Mouse (Mus musculus) mesoderm, embryonic 11.5 days (tissue): ENCODE measurements around the gene Pkd1l2.

ENCODE experiments used
- DNase-seq: peaks from one replicate; pipeline ENCODE4 v3.0.0-alpha.2; 2012; ENCODE audit warnings: low read depth, low spot score

Gene Pkd1l2

DNA sequence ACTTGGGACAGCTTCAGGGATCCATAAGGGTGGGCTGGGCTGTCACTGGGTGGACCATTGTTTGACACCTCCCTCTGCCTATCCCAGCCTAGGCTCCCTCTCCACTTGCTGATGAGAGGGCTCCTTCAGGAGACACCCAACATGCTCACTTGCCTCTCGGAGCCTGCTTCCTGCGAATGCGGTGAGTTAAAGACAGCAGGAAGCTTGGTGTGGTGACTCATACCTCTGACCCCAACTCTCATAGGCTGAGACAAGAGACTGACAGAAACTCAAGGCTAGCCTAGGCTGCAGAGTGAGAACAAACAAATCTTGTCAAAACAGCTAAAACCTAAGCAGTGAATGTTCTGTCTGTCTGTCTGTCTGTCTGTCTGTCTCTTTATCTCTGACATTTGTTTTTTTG is 48.9 kb downstream of the Pkd1l2 start:
- no peak for DNase-seq

DNA sequence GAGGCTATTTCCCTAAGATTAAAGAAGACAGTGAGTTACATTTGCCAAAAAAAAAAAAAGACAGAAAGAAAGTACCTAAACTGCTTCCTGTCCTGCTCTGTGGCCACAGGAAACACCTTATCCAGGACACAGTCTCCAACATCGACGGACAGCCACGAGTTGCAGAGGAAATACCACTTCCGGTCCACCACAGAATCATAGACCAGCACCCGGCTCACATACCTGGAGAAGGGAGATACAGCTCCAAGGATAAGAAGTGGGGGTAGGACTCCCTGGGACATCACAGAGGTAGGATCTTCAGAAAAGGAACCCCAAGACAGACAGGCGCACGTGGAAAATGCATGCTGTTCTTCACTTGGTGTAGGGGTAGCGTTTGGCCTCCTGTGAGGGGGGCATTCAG is 49.6 kb downstream of the Pkd1l2 start:
- DNase-seq: no peak

- DNase-seq: no peak
Observed at GRCm38 (mm10) chr8:117031476-117031875, 50.8 kb downstream of the Pkd1l2 start.

- no peak for DNase-seq
Observed at GRCm38 (mm10) chr8:117028686-117029085, 53.6 kb downstream of the Pkd1l2 start.

- DNase-seq: no peak
Observed at GRCm38 (mm10) chr8:117027601-117028000, 54.6 kb downstream of the Pkd1l2 start.

- no peak for DNase-seq
Observed at GRCm38 (mm10) chr8:117022297-117022993, 59.8 kb downstream of the Pkd1l2 start.

DNA sequence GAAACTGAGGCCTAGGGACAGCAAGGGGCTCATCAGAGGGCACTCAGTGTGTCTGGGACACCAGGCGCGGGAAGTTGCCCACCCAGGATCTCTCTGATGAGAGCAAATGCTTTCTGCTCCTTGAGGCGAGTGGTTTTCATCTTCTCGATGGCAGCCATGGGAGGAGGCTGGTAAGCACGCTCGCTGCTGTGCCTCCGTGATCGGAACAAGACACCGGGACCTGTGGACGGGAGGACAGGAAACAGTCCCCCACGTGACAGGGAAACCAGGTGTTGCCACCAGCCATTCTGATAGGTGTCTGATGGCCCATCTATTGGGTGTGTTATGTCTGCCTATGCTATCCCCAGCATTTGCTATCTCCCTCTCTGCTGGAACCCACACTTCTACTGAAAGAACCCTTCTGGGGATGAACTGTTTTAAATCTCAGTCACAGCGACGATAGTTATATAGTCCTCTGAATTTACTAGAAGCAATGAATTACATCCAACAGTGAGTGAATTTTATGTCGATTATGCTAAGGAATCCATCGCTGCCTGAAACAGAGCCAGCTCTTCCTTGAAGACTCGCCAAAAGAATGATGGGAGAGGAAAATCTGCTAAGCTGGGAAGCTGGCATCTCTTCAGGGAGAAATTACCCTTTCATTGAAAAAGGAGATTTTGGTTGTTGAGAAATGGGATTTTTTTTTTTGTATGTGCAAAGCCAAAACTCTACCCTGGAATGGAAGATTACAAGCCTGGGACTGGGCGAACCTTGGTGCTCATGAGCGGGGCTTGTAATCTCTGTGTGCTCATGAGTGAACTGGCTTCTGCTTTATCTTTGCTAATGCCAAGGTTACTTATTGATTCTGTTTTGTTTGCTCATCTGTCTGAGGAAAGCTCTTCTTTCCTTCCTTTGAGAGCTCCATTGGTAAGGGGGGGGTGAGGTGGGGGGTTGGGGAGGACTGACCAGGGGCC is 62.6 kb downstream of the Pkd1l2 start:
- no peak for DNase-seq

GRCm38 (mm10) chr8:117017896-117018295 is 64.4 kb downstream of the Pkd1l2 start:
- no peak for DNase-seq

DNA sequence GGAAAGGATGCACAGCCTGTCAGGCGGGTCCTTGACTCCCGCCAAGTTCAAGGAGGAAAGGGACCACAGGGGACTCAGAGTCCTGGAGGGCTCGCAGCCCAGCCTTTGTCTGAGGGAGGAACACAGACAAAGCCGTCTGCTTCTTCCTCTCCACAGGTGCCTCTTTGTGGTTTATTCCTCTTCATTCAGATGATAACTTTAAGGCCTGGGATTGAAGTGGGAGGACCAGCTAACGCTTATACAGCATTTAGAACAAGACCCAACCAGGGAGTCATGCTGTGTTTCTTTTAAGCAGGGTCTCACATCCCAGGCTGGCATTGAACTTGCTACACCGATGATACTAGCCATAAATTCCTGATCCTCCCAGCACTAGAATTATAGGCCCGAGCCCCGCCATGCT is 65.2 kb downstream of the Pkd1l2 start:
- DNase-seq: no peak

GRCm38 (mm10) chr8:117015670-117016069 is 66.6 kb downstream of the Pkd1l2 start:
- DNase-seq: no peak

GRCm38 (mm10) chr8:117011366-117011765 is 70.9 kb downstream of the Pkd1l2 start:
- no peak for DNase-seq

DNA sequence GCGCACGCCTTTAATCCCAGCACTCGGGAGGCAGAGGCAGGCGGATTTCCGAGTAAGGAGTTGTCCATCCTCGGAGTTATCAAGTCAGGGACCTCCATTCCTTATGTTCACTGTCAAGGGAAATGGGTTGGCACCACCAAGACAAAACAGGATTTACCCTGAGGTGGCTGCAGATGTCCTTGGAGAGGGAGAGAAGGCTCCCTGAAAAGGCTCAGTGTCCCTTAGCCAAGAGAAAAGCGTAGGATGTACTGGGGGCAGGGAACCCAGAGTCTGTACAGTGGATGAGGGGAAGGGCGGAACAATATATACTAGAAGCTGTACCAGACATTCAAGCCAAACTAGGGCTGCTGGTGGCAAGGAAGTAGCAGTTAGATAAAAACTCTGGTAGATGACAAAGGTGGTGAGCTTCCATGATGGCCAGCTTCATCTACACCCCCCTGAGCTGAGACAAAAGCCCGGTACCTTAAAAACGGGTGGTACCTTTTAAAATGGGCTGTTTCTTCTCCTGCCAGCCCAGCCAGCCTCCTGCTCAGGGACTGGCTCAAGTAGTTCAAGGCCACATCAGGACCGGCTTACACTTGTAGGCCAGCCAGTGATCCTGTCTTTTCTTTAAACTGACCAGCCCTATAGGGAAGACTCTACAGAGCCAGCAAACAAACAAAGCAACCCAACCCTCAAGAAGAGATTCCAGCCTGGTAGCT is 88.1 kb downstream of the Pkd1l2 start:
- DNase-seq: no peak

- DNase-seq: peak; percentile 98
Observed at GRCm38 (mm10) chr8:116993095-116993867, 89.0 kb downstream of the Pkd1l2 start, which contains the start of gene Gcsh. Gene Gcsh (minus strand): TSS chr8:116993537.

DNA sequence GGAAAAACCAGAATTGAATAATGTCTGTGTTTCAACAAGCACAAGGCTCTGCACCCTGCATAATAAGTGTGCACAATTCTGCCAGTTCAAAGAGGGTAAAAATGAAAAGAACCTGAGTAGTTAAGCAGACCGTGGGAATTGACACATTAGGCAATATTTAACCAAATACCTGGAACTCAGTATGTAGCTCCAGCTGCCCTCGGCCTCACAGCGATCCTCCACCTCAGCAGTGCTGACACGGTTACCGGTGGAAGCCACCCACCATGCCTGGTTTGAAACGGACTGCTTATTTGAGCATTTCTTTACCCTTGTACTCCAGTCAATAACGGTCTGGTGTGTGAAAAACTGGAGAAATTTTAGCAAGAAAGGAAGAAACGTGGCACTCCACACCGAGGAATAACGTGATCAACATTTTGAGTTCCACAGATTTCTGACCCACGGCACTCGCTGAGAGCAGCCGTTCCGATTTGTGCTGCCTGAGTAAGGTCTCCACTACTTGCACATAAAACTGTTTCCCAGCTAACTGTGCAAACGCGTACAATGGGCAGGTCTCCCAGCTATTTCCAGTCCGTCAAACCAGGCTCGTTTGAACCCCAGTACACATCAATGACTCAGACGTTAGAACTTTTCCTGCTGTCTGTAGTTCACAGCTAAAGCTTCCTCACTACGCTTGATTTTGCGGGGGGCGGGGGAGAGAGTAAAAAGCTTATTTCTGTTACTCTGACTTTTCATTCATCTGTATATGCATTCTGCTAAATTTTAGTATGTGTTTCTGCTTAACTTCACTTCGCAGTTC is 89.9 kb downstream of the Pkd1l2 start:
- no peak for DNase-seq

- DNase-seq: no peak
Observed at GRCm38 (mm10) chr8:116991241-116991640, 91.0 kb downstream of the Pkd1l2 start.

GRCm38 (mm10) chr8:116989842-116990241 is 92.4 kb downstream of the Pkd1l2 start:
- no peak for DNase-seq

GRCm38 (mm10) chr8:116980117-116980516 is 102.1 kb downstream of the Pkd1l2 start:
- peak; percentile 74 for DNase-seq

DNA sequence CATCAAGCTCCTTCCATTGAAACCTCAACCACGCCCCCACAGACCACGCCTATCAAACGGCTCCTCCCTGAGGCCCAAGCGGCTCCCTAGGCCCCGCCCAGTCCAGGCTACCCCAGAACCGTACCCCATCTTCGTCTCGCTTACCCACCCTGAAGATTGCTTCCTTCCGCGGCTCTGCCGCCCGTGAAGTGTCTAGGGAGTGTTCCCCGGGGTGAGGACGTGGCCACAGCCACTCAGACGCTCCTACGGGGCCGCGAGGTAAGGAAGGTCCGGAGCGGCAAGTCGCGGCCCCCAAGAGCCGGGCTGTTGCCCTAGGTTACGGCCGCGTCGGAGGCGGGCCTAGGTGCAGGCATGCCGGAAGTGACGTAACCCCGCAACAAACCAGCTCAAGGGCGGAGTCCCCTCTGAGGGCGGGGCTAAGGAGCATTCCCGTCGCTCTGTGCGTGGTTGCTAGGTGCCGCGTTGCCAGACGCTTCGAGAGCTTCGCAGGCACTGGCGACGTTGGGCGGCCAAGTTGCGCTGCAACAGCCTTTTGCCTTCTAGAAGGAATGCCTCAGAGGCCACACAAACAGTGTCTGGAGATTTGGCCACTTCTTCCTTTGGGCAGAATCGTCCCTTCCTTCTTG is 103.5 kb downstream of the Pkd1l2 start, which contains the start of gene 1700030J22Rik:
1700030J22Rik (minus strand) TSS at position 329 of the 626 bp plus-strand sequence.
- peak; percentile 99 for DNase-seq

GRCm38 (mm10) chr8:116978052-116978451 is 104.2 kb downstream of the Pkd1l2 start:
- no peak for DNase-seq

DNA sequence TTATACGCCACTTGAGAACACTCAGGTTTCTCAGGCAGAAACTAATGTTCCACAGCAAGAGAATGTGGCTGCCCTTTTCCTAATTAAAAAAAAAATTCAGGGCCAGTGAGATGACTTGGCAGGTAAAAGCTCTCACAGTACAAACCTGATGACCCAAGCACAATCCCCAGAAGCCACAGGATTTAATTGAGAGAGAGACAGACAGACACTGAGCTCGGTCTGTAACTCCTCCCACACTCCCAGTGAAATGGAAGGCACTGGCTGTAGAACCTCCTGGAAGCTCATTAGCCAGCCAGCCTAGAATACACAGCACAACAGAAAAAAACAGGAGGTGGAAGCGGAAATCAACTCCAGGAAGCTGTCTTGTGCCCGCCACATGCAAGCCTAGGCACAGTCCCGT is 106.6 kb downstream of the Pkd1l2 start:
- no peak for DNase-seq
